ENCODE assay signal across 8 mouse cellular contexts in the genomic region with DNA sequence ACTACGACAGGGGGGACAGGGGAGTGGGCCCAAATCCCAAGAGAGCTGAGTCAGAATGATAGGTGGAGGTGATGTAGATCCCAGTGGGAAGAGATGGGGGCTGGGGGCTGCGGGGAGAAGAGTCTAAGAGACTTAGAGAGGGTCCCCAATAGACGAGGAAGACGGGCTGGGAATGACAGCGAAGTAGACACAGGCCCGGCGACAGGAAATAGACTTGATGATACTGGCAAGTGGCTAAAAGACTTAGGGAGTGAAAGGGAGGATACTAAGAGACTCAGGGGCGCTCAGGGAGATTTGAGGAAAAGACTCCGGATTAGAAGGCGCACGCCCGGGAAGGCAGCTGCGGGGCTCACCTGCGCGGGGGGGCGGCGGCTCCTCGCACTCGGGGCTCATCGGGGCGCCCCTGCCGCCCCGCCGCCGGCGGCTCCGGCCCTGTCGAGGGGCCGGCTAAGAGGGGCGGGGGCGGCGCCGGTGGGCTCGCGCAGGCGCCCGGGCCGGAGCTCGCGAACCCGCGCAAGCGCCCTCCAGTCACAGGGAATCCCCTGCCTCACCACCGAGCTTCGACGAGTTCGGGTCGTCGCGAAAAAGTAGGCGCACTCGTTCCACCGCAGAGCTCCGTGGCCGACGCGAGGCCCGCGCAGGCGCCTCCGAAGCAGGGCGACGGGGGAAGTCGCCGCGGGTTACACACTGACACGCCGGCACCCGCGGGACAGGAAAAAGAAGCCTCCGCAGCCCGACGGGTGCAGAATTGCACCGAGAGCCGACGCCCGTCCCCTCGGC. TPM values are rescaled to one million over a fixed set of nuclear protein-coding genes. Genes with fewer than 3 reads are reported as not detected.
DNase-seq lines count a peak whose midpoint lies in the region; ATAC-seq lines count a peak whose summit lies in the region.

No protein-coding gene starts in this region.

- H3K9me3 ChIP-seq in heart, embryonic 12.5 days (replicated peaks) = no peaks in the 10 kb centered on the region
- H3K9me3 ChIP-seq in midbrain, embryonic 15.5 days = no peaks in the 10 kb centered on the region

- ATAC-seq in heart, embryonic 12.5 days (ENCODE audit: insufficient number of reproducible peaks, low FRiP score) = peak; percentile 75
- ATAC-seq in midbrain, embryonic 15.5 days (replicated peaks) = peak; percentile 81

- DNase-seq in adrenal gland, adult 2 months = peak; percentile 44
- DNase-seq in adrenal gland, postnatal 14 days = no peak
- DNase-seq in urinary bladder, postnatal 25 days (ENCODE audit: low spot score) = peak; percentile 17
- DNase-seq in urinary bladder, adult 2 months (ENCODE audit: low spot score) = no peak
- DNase-seq in kidney, postnatal 4 days = peak; percentile 66 to 75
- DNase-seq in urinary bladder, postnatal 14 days (ENCODE audit: low spot score) = no peak

- no peaks in the 10 kb centered on the region for H3K27me3 ChIP-seq in heart, embryonic 12.5 days (replicated peaks)
- no peaks in the 10 kb centered on the region for H3K27me3 ChIP-seq in midbrain, embryonic 15.5 days (replicated peaks)

- under 1% methylated on average over 71 of the region's 78 CpGs for WGBS in heart, embryonic 12.5 days
- under 1% methylated on average over 73 of the region's 78 CpGs for WGBS in midbrain, embryonic 15.5 days

- H3K4me1 ChIP-seq in heart, embryonic 12.5 days (replicated peaks) = peaks cover 46% of the 10 kb centered on the region
- H3K4me1 ChIP-seq in midbrain, embryonic 15.5 days = peaks cover 44% of the 10 kb centered on the region

- H3K4me3 ChIP-seq in heart, embryonic 12.5 days = peak overlapping the region; percentile 71
- H3K4me3 ChIP-seq in midbrain, embryonic 15.5 days = peak overlapping the region; percentile 73

- H3K4me2 ChIP-seq in heart, embryonic 12.5 days = peak overlapping the region; percentile 95
- peak overlapping the region; percentile 96 for H3K4me2 ChIP-seq in midbrain, embryonic 15.5 days

- H3K27ac ChIP-seq in heart, embryonic 12.5 days (ENCODE audit: poor library complexity, severe bottlenecking) = peak overlapping the region; percentile 86
- peak overlapping the region; percentile 94 for H3K27ac ChIP-seq in midbrain, embryonic 15.5 days

- H3K36me3 ChIP-seq in heart, embryonic 12.5 days = peaks cover 22% of the 10 kb centered on the region
- 0 out of 2 replicates have a peak, but pooled peaks cover 7% of the 10 kb centered on the region for H3K36me3 ChIP-seq in midbrain, embryonic 15.5 days (replicated peaks)

- peak overlapping the region; percentile 91 for H3K9ac ChIP-seq in heart, embryonic 12.5 days
- peak overlapping the region; percentile 74 for H3K9ac ChIP-seq in midbrain, embryonic 15.5 days

RNA-seq across cellular contexts. Expression of a gene that starts 0.5 kb away (rescaled TPM):
- 10 to 100 TPM; 81.8 to 92.3 TPM for total RNA-seq in adrenal gland, adult 2 months (2021)
- 114 and 134 TPM in 2 replicates for polyA plus RNA-seq in adrenal gland, adult 2 months (2012; rRNA removed)
- total RNA-seq in adrenal gland, postnatal 14 days (2021) = 80.9 and 86.1 TPM in 2 replicates
- 130 and 140 TPM in 2 replicates for polyA plus RNA-seq in urinary bladder, adult 2 months (2012; rRNA removed)
- polyA plus RNA-seq in heart, embryonic 12.5 days (2016; fragmentation: Nextera tagmentation; extraction: Ambion mirVana) = 9.8 and 10.2 TPM in 2 replicates
- 10.5 TPM in 2 replicates for polyA plus RNA-seq in midbrain, embryonic 15.5 days (2015; fragmentation: Nextera tagmentation; extraction: Ambion mirVana)

RNA-seq across cellular contexts. Expression of a gene that starts 26.6 kb away (rescaled TPM):
- 10 to 100 TPM; 38.2 to 50.8 TPM for total RNA-seq in adrenal gland, adult 2 months (2021)
- polyA plus RNA-seq in adrenal gland, adult 2 months (2012; rRNA removed) = 65.6 and 73.2 TPM in 2 replicates
- total RNA-seq in adrenal gland, postnatal 14 days (2021) = 34.0 and 37.9 TPM in 2 replicates
- 33.0 and 33.5 TPM in 2 replicates for polyA plus RNA-seq in urinary bladder, adult 2 months (2012; rRNA removed)
- polyA plus RNA-seq in heart, embryonic 12.5 days (2016; fragmentation: Nextera tagmentation; extraction: Ambion mirVana) = 78.2 and 84.7 TPM in 2 replicates
- 165 TPM in 2 replicates for polyA plus RNA-seq in midbrain, embryonic 15.5 days (2015; fragmentation: Nextera tagmentation; extraction: Ambion mirVana)

RNA-seq across cellular contexts. Expression of a gene that starts 27.1 kb away (rescaled TPM):
- total RNA-seq in adrenal gland, adult 2 months (2021) = 1 to 10 TPM; 5.2 to 7.4 TPM
- polyA plus RNA-seq in adrenal gland, adult 2 months (2012; rRNA removed) = 11.6 and 17.8 TPM in 2 replicates
- 8.8 and 16.2 TPM in 2 replicates for total RNA-seq in adrenal gland, postnatal 14 days (2021)
- 15.5 and 19.2 TPM in 2 replicates for polyA plus RNA-seq in urinary bladder, adult 2 months (2012; rRNA removed)
- 3.2 and 3.7 TPM in 2 replicates for polyA plus RNA-seq in heart, embryonic 12.5 days (2016; fragmentation: Nextera tagmentation; extraction: Ambion mirVana)
- 3.8 and 4.2 TPM in 2 replicates for polyA plus RNA-seq in midbrain, embryonic 15.5 days (2015; fragmentation: Nextera tagmentation; extraction: Ambion mirVana)

RNA-seq across cellular contexts. Expression of a gene that starts 32.1 kb away (rescaled TPM):
- 1 to 10 TPM; 3.1 to 6.5 TPM for total RNA-seq in adrenal gland, adult 2 months (2021)
- polyA plus RNA-seq in adrenal gland, adult 2 months (2012; rRNA removed) = 8.3 and 9.8 TPM in 2 replicates
- total RNA-seq in adrenal gland, postnatal 14 days (2021) = 6.0 and 8.4 TPM in 2 replicates
- polyA plus RNA-seq in urinary bladder, adult 2 months (2012; rRNA removed) = 10.1 and 12.8 TPM in 2 replicates
- polyA plus RNA-seq in heart, embryonic 12.5 days (2016; fragmentation: Nextera tagmentation; extraction: Ambion mirVana) = 1.0 and 1.7 TPM in 2 replicates
- polyA plus RNA-seq in midbrain, embryonic 15.5 days (2015; fragmentation: Nextera tagmentation; extraction: Ambion mirVana) = 8.6 TPM in 2 replicates

RNA-seq across cellular contexts. Expression of a gene that starts 54.5 kb away (rescaled TPM):
- total RNA-seq in adrenal gland, adult 2 months (2021) = not detected
- polyA plus RNA-seq in adrenal gland, adult 2 months (2012; rRNA removed) = not detected in 2 replicates
- total RNA-seq in adrenal gland, postnatal 14 days (2021) = not detected in 2 replicates
- polyA plus RNA-seq in urinary bladder, adult 2 months (2012; rRNA removed) = not detected in 2 replicates
- not detected in 2 replicates for polyA plus RNA-seq in heart, embryonic 12.5 days (2016; fragmentation: Nextera tagmentation; extraction: Ambion mirVana)
- 0.75 and 1.3 TPM in 2 replicates for polyA plus RNA-seq in midbrain, embryonic 15.5 days (2015; fragmentation: Nextera tagmentation; extraction: Ambion mirVana)

Comparison
In these comparisons a context has a peak if more than half of its experiments do, and no peak if none do; other contexts are left out.
1. DNase-seq: peak in adrenal gland, adult 2 months (single experiment), urinary bladder, postnatal 25 days (single experiment) and kidney, postnatal 4 days (2 of 2); none in adrenal gland, postnatal 14 days (single experiment), urinary bladder, adult 2 months (single experiment) and urinary bladder, postnatal 14 days (single experiment).
2. RNA of a gene that starts 0.5 kb away (polyA plus RNA-seq): 114 to 134 TPM in adrenal gland, adult 2 months and 130 to 140 TPM in urinary bladder, adult 2 months; 10.5 TPM in midbrain, embryonic 15.5 days and 9.8 to 10.2 TPM in heart, embryonic 12.5 days; every median in the first group is over 10 times any median in the second.